Mouse (Mus musculus) stomach, postnatal 0 days (tissue): ENCODE measurements around the gene Insc.

Experiments used
- CTCF ChIP-seq: IDR thresholded peaks from 2 replicates; pipeline ENCODE4 v1.5.1; 2016; ENCODE audit warnings: antibody characterized with exemption, low read depth, mild to moderate bottlenecking, moderate library complexity
- EP300 ChIP-seq: optimal IDR thresholded peaks from 2 replicates; pipeline ENCODE3; 2016; ENCODE audit warnings: antibody characterized with exemption

DNA sequence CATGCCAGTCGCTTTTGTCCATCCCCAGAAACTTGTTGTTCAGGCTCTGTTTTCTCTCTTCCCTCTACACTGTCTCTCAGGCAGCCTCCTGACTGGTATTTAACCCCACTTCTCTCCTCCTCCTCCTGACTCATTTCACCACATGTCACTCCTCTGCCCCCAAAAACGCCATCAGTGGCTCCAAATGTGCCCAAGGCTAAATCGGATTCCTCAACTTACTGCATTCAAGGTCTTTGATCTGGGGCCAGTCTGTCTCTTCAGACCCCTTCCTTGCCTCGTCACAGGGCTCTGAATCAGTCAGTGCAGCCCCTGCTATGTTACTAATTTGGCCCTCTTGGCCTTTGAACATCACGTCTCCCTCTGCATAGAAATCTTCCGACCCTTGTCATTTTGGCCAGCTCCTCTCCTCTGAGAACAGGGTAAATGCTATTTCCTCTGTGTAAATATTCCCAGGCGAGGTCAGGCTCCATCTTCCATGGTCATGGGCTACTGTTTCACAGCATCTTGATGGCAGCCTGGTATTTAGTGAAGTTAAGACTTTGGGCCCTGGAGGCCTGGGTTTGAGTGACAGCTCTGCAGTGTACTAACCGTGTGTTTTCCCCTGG lies 35.7 kb downstream of the Insc start:
- no peak for TF ChIP-seq EP300
- no peak for TF ChIP-seq CTCF
